Mouse (Mus musculus): ENCODE measurements around the gene Zfp819.

GRCm38 (mm10) chr7:43579440-43580171 lies 27.4 kb upstream of the Zfp819 start, which contains the start of gene Zfp719:
- no peak for TF ChIP-seq CTCF (IDR thresholded peaks at IDR 0.05)
- peak; percentile 74 for TF ChIP-seq POLR2A (IDR thresholded peaks at IDR 0.05; ENCODE audit: insufficient read depth, low read depth, low read length)
- peak; percentile 84 for TF ChIP-seq EP300 (IDR thresholded peaks at IDR 0.05; ENCODE audit: insufficient read depth, low read depth, low read length)
